Mouse (Mus musculus) embryo, embryonic 11 days (tissue): ENCODE results near the gene Myo1d.

Experiments
- DNase-seq: peaks from one replicate; pipeline ENCODE4 v3.0.0-alpha.2; 2015

Myo1d gene

DNA sequence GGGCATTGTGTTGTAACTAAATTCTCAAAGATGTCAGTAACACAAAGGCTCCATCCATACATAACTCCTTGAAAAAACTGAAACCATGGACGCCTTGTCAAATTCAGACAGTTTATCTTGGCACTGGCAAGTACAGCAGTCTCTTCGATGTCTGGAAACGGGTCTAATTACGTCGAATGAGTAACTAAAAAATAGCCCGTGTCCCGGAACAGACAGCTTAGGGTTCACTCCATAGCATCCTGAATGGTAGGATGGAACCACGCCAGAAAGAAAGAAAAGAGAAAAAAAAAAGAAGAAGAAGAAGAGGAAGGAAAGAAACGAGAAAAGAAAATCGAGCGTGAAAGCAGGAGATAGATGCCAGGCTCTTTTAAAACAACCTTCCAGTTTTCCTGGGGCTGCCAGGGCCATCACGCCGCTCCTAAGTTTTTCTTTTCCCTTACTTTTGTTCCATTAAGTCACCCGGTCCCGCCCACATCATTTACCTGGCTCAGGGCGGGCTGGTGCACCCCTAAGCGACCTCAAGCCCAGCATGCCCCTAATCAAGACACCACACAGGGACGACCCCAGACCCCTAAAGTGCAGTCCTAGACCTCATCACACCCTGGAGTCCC, 804 bp downstream of the Myo1d start:
- DNase-seq = no peak

DNA sequence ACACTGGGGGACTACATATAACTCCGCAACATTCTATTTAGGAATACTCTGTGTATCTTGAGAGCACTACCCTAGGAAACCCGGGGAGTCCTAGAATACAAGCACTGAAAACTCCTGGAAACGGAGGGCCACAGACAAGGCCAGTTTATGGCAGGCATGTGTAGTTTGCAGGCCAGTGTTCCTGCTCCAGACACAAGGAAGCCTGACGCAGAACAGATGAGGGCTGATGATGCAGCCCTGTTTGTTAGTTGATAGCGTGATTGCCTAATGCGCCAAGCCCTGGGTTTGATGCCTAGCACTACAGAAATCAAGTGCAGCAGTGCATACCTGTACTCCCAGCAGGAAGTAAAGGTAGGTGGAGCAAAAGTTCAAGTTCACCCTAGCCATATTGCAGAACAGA, 1.7 kb downstream of the Myo1d start:
- DNase-seq = no peak

DNA sequence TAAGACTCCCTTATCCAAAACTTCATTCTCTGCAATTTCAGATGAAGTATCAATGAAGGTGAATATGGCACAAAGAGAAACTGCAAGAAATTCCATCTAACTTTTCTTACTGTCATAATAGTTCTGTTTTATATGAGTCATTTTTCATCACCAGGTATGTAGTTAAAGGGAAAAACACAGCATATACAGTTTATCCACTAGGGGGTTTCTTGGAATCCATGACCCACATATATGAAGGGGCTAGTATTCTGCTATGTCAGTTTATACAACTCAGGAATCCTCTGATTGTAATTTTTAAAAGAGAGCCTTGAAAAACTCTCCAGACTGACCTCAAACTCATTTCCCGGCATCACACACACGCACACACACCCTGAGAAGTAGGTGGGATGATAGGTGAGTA, 2.1 kb downstream of the Myo1d start:
- DNase-seq = no peak

DNA sequence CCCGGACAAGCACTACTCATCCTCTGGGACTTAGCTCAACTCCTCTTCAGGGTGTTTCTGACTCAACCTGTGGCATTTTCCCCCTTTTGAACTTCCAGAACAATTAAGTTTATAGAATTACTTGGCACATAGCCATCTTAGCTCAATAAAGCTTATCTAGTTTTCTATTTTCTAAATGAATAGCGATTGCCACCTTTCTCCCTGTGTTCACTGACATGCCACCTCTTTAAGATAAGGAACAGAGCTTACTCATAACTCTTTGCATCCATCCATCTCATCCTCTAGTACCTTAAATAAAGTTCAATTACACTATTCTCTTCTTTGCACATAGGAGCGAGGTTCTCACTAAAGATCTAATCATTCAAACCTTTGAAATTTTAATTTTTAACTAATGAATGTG, 4.3 kb downstream of the Myo1d start:
- no peak for DNase-seq

DNA sequence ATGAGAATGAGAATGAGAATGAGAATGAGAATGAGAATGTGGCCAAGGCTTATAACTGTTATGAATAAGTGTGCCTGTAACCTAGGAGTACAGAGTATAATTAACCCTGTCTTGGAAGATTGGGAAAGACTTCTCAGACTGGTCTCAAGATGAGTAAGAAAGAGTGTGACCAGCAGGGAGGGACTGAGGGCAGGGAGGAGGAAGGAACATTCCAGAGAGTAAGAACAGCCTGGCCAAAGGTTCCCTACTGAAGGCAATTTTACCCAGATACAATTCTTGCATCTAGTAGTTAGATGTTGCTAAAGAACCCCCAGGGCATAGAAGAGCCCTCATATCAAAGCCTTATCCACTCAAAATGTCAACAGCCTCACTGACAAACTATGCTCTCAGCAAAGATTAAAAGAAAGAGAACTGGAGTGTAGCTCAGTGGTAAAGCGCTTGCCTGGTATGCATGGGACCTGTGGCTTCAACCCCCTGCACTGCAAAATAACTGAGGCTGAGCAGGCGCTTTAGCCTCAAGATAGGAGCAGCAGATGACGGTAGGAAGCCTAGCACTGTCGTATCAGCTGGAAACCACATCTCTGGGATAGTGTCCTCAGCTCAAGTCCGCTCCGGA, 7.1 kb downstream of the Myo1d start:
- DNase-seq = no peak

DNA sequence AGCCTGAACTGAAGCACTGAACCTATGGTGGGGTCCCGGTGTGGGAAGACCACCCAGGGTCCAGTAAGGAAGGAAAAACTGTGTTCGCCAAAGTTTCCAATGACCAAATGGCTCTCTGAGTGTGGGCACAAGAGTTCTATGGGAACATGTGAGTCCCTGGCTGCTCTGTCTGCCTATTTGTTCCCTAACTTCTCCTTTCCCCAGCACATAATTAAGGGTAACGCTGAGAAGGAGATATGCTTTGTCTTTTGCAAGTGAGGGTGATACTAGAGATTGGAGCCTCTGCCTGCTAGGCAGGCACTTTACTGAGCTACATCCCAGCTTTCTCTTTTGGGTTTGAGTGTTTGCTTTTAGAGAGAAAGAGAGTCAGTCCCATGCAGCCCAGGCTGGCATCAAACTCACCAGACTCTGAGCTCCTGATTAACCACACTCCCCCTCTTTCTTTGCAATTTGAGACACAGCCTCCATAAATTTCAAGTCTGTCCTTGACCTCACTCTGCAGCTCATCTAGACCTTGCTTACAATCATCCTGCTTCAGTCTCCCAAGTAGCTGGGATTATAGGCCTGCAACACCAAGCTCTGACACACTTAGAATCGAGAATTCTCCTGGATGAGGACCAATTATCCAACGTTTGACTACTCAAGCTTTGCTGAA, 8.1 kb downstream of the Myo1d start:
- no peak for DNase-seq

DNA sequence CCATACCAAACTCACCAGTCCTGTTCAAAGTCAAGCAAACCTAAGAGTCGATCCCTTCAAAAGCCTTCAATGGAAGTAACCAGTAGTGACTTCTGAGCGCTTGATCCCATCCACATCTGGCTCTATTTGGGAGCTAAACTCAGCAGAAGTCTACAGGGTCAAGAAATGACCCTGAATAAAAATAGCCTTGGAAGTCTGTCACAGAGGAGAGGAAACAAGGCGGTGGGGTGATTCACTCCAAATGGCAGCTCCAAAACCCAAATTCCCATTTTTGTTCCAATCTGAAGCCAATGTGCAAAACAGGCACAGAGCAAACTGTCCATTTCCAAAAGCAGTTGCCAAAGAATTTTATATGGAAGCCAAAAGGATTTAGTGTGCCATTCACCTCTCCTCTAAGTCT, 8.6 kb downstream of the Myo1d start:
- no peak for DNase-seq

DNA sequence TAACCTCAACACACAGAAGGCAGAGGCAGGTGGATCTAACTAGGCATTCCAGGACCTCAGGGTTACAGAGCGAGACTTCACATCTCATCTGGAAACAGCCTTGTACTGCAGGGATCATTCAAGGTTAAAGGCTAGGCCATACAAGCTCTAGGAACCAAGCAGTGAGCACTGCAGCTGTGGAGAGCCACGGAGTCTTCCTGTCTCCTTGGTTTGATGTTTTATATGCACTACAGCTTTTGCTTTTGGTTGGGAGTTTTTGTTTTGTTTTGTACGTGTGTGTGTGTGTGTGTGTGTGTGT, 12.6 kb downstream of the Myo1d start:
- DNase-seq = no peak

DNA sequence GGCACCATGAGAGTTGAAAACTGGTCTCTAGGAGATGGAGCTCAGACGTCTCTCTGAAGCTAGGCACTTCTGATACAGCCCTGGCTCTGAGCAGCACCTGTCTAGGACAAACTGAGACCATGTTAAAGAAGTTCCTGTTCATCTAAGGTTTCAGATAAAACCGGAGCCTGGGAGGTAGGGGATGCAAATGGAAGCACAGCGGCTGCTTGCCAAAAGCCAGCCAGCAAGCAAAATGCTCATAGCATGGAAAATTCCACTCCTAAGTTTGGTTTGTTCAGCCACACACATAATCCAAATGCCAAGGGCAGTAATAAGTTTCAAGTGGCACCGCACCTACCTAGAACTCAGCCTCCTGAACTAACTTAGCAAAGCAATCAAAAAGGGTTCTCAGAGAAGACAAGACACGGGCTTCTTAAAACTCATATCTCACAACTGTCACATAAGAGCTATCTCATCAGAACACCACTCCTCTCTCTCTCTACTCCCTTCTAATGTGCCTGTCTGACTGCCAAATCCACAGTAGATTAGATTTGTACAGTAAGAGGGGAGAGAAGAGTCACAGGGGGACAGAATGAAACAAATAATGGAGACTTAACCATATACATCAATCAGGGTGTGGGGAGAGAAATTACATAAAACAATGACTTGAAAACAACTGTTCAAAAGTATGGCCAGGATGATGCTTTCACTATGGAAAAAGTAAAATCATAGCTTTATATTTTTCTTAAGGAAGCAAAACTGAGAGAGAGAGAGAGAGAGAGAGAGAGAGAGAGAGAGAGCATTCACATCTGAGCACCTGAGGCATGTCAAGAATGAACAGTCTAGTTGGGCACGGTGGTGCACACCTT, 13.1 kb downstream of the Myo1d start:
- DNase-seq = no peak

DNA sequence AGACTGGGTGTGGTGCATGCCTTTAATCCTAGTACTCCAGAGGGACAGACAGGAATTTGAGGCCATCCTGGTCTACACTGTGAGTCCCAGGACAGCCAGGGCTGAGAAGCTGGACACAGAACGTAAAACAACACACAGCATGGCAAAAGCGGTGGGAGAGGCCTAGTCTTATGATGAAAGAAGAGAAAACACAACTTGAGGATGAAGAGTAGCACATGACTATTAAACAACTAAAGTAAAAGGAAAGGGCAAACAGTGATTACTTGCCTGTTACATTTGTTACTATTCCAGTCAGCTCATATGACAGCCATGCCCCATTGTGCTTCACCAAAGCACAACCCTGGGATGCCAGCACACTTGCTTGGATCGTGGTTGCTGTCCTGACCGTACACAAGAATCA, 13.8 kb downstream of the Myo1d start:
- no peak for DNase-seq

DNA sequence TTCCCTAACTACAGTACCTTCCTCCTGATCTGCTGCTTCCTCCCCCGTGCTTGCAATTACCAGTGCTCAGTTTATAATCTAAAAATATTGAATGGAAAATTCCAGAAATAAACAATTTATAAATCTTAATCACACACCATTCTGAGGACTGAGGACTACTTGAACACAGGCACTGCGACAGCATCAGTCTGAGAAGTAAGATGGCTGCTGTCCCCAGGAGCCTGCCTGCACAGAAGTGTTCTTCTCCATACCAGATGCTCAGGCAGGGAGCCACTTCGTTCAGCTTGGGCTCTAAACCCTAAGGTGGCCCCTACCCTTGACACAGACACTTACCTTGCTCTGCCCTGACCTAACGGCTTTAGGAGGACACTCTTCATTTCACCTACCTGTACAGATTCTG, 17.8 kb downstream of the Myo1d start:
- DNase-seq = no peak

DNA sequence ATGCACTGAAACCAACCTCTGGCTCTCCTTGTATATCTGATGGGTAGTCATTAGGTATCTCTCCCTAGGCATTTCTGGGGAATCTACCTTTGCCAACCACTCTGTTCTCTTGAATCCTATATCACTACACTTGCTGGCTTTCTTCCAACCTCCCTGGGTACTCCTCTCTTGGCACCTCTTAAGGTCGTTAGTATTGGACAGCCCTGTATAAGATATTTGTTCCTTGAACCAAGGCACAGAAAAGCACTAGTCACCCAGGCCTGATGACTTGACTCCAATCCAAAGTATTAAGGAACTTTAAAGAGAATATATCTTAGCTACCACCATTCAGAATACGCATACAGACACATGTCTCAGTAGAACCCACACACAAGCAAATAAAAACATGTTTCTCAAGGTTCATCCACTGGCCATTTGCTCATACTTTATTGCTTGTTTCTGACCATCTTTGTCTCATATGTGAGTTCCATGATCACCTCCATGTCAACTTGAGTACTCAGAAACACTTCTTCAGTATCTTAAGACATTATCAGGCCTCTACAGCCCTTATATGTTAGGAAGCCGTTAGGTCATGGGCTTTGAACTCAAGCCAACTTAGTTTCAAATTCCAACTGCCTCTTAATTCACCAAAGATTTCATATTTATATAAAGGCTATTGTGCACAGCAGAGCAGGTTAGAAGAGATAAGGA, 18.4 kb downstream of the Myo1d start:
- DNase-seq = no peak

DNA sequence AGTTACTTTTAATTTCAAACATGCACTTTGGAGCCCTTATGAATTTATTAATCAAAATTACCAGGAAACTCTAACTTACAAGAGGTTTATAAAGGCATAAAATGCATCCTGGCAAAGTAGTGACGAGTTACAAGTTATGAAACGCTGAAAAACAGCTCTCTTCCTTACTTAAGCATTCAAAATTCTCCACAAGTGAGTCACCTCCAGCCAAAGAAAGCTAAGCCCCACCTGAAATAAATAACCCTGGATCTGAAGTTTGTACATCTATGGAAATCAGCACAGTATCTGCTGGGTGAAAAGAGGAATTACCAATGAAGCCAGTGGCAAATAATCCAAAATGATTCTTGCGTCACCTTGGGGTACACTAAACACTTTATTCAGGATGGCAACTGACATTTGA, 20.8 kb downstream of the Myo1d start:
- DNase-seq = no peak

DNA sequence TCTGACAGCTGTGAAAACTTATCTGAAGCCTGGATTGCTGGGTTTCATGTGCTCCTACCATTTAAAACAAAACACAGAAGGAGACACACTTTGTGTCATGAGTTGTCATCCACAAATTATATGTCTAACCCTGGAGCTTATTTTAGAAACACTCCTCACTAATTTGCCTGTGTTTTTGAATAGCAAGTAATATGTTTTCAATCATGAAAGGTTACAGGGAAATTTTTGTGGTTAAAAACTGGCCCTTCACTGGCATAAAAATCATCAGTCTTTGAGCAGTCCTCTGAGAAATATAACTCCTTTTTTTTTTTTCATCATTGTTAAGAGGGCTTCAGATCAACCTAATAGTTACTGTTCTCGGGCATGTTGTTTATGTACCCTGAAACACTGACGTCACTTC, 25.6 kb downstream of the Myo1d start:
- no peak for DNase-seq

DNA sequence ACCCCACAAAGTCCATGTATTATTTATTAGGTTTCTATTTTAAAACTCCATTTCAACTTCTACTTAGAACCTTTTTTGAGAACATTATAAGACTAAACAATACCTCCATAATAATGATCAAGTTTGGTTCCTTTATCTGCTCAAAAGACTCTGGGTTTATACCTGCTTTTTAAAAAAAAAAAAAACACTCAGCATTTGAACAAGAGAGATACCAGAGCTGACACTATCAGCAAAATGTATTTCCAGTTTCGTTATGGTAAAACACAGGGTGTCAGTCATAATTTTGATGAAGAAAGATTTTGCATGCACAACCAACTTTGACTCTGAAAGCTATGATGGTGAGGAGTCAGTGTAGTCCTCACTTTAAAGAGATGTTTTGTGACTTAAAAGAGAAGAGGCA, 28.7 kb downstream of the Myo1d start:
- no peak for DNase-seq

DNA sequence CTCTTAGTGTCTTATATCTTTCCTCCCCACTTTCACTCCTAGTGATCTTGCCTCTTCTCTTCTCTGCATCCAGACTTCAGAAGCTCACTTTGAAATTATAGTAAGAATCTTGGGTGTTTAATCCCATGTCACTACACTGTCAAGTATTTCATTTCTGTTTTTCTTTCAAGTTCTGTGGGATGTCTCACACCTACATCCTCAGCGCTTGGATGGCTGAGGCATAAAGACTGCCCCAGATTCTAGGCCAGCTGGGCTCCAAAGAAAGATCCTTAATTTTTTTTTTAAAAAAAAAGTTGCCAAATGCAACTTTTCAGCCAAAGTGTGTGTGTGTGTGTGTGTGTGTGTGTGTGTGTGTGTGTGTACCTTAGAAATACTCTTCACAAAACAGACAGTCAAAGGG, 30.6 kb downstream of the Myo1d start:
- no peak for DNase-seq

DNA sequence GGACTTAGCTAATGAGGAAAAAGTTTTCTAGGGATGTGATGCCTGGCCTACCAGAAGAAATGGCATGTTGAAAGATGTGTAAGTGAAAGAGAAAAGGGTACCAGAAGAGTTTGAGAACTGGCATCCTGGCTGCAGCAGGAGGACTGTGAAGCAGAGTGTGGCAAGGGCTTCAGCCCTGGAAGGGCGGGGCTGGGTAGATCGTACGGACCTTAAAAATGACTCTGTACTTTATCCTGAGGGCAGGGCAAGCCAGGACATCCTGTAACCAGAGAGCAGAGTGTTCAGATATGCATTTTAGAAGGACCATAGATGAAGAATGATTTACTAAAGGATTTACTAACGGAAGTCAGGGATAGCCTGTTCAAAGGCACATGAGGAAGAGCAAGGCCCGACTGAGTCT, 34.4 kb downstream of the Myo1d start:
- DNase-seq = no peak

DNA sequence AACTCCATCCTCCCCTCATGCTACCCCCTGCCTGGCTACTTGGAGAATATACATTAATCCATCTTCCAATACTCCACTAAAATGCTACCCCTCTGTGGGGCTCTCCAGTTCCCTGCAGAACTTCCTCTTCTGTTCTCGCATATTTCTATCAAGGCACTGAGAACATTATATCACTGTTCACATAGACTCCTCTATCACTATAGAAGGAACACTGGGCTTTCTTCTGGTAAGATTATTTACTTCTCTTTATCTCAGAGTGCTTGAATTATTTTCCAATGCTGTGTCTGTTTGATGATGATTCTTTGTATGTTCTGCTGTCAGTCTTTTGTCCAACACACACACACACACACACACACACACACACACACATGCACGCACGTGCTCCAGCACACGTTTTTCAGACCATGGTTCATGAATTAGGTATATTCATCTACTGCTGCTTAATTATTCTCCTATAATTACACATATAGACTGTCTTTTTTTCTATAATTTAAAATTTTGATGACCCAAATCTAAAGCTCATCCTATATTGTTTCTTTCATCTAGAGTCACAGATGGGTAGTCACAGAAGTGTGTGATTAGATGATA, 35.9 kb downstream of the Myo1d start:
- no peak for DNase-seq

DNA sequence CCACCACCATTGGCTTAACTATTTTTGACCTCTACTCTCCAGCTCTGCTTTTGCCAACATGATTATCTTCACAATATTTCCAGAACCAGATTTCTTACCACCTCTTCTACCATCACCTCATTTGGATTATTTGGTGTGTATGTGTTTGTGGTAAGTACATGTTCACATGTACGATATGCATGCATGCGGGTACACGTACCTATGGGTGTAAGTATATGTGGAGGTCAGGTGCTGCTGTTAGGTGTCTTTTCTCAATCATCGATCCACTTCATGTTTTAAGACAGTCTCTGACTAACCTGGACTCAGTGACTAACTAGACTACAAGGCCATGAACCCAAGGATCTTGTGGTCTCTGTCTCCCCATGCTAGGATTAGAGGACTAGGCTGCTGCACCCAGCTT, 37.4 kb downstream of the Myo1d start:
- DNase-seq = no peak

DNA sequence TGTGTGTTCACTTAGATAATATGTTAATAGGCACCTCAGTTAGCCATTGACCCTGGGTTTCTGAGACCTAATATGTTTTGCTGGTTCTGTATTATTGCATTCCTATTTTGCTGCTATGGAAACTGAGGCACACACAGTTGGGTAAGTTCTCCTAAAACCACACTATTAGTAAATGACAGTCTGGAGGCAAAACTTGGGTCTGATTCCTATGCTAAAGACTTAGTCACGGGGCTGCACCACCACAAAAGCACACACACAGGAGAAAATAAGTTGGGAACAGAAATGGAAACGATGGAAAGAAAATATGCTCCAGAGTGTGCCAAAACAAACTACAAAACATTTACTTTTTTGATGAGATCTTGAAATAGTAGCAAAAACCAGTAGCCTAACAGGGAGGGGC, 45.1 kb downstream of the Myo1d start:
- DNase-seq = no peak

DNA sequence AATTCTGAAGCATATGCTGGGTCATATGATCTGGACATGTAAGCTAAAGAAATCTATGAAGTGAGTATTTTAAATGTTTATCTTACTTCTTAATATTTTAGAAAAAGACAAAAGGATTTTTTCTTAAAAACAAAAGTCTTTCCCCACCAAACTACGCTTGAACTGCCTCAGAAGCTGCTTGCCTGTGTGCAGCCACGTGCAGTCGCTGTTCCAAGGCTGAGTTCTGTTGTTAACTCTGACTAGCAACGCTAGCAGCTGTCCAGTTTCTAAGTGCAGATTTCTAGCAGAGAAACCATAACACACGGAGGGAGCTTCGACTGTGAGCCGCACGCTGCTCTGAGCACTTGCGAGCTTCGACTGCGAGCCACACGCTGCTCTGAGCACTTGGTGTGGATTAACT, 55.1 kb downstream of the Myo1d start:
- DNase-seq = no peak

DNA sequence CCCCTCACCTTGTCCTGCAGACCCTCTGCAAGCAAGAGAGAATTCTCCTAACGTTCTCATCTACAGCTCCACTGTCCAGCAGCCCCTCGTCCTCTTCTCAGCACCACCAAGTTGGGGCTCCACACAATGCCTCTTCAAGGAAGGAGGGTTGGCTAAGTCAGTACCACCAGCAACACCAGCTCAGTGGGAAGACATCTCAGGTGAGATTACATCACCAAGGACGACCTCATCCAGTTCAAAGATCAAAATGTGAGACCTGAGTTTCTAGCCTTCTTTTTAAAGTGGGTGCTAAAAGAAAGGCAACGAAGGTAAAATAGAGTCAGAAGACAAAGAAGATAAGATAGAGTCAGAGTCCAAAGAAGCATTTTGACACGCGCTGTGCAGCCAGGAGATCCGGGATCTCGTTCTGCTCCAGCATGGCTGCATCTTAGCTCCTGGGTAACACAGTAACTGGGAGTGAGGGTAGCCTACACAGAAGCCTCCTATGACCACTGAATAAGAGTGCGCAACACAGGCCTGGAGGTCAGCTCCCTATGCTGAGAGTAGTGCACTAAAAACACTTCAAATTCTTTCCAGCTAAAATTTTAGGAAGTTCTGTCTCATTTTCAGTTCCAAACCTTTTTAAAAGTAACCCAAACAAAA, 56.3 kb downstream of the Myo1d start:
- no peak for DNase-seq

DNA sequence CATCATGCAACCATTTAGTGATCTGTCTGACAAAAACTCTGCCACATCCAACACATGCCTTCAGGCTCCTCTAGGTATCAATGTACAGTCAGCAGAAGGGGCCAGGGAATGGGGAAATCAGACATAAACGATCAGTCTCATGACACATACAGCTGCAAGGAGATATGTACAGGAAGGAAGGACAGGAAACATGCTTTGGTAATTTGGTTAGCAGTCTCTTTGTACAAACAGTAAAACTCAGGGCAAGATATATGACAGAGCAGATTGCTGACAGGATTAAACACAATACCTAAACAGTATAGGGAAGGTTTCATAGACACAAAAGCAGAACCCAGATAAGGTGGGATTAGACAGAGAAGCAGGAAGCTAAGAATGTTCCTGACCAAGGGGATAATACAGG, 60.8 kb downstream of the Myo1d start:
- no peak for DNase-seq
